Mouse (Mus musculus): Measurements from ENCODE around the gene Stk17b. TPM values are rescaled to one million over a fixed set of nuclear protein-coding genes. Genes with fewer than 3 reads are reported as not detected.

The Stk17b gene
- polyA plus RNA-seq, 1 experiment from 2014 or later = 15.0 TPM

- ATAC-seq (ENCODE audit: insufficient read depth) = no peak
- Histone ChIP-seq H3K27me3 (ENCODE audit: insufficient read depth, low read length) (no peaks in the 10 kb centered on the region), H3K4me3 (ENCODE audit: low read depth, low read length) (no peak overlapping the region), H3K4me1 (ENCODE audit: insufficient read depth) (no peaks in the 10 kb centered on the region), H3K4me2 (no peak overlapping the region), H3K9ac (no peak overlapping the region), H3K27ac (ENCODE audit: low read depth) (no peak overlapping the region), H3K36me3 (ENCODE audit: insufficient read depth) (no peaks in the 10 kb centered on the region), H3K9me3 (ENCODE audit: low read depth, low read length) (no peaks in the 10 kb centered on the region)
- 68% methylated on average over 3 of the region's 3 CpGs for WGBS
- DNase-seq = no peak
- TF ChIP-seq CTCF (IDR thresholded peaks at IDR 0.05; ENCODE audit: low read depth) = no peak
Measured at GRCm38 (mm10) chr1:53782079-53782478, 2.9 kb downstream of the Stk17b start.

- Histone ChIP-seq H3K36me3 (ENCODE audit: insufficient read depth) (no peaks in the 10 kb centered on the region), H3K9me3 (ENCODE audit: low read depth, low read length) (no peaks in the 10 kb centered on the region), H3K27me3 (ENCODE audit: insufficient read depth, low read length) (no peaks in the 10 kb centered on the region), H3K27ac (ENCODE audit: low read depth) (no peak overlapping the region), H3K4me3 (ENCODE audit: low read depth, low read length) (no peak overlapping the region), H3K4me2 (no peak overlapping the region), H3K4me1 (ENCODE audit: insufficient read depth) (no peaks in the 10 kb centered on the region), H3K9ac (no peak overlapping the region)
- no peak for TF ChIP-seq CTCF (IDR thresholded peaks at IDR 0.05; ENCODE audit: low read depth)
- 67% methylated on average over 1 of the region's 1 CpGs for WGBS
- no peak for DNase-seq
- ATAC-seq (ENCODE audit: insufficient read depth) = no peak
Measured at GRCm38 (mm10) chr1:53781311-53781710, 3.7 kb downstream of the Stk17b start.

GRCm38 (mm10) chr1:53776176-53776905, 8.7 kb downstream of the Stk17b start:
- Histone ChIP-seq H3K27ac (ENCODE audit: low read depth) (no peak overlapping the region), H3K9ac (no peak overlapping the region), H3K4me3 (ENCODE audit: low read depth, low read length) (no peak overlapping the region), H3K4me2 (no peak overlapping the region), H3K4me1 (ENCODE audit: insufficient read depth) (no peaks in the 10 kb centered on the region), H3K27me3 (ENCODE audit: insufficient read depth, low read length) (no peaks in the 10 kb centered on the region), H3K9me3 (ENCODE audit: low read depth, low read length) (no peaks in the 10 kb centered on the region), H3K36me3 (ENCODE audit: insufficient read depth) (no peaks in the 10 kb centered on the region)
- no peak for TF ChIP-seq CTCF (IDR thresholded peaks at IDR 0.05; ENCODE audit: low read depth)
- 88% methylated on average over 7 of the region's 7 CpGs for WGBS
- ATAC-seq (ENCODE audit: insufficient read depth) (no peak), DNase-seq (no peak)

GRCm38 (mm10) chr1:53775545-53775944, 9.5 kb downstream of the Stk17b start:
- Histone ChIP-seq H3K9ac (no peak overlapping the region), H3K36me3 (ENCODE audit: insufficient read depth) (no peaks in the 10 kb centered on the region), H3K27me3 (ENCODE audit: insufficient read depth, low read length) (no peaks in the 10 kb centered on the region), H3K4me1 (ENCODE audit: insufficient read depth) (no peaks in the 10 kb centered on the region), H3K4me2 (no peak overlapping the region), H3K4me3 (ENCODE audit: low read depth, low read length) (no peak overlapping the region), H3K27ac (ENCODE audit: low read depth) (no peak overlapping the region), H3K9me3 (ENCODE audit: low read depth, low read length) (no peaks in the 10 kb centered on the region)
- 91% methylated on average over 2 of the region's 2 CpGs for WGBS
- no peak for TF ChIP-seq CTCF (IDR thresholded peaks at IDR 0.05; ENCODE audit: low read depth)
- no peak for DNase-seq
- ATAC-seq (ENCODE audit: insufficient read depth) = no peak

- no peak overlapping the region for H3K9ac ChIP-seq
- no peaks in the 10 kb centered on the region for H3K27me3 ChIP-seq (ENCODE audit: insufficient read depth, low read length)
- 78% methylated on average over 6 of the region's 6 CpGs for WGBS
- H3K36me3 ChIP-seq (ENCODE audit: insufficient read depth) = no peaks in the 10 kb centered on the region
- ATAC-seq (ENCODE audit: insufficient read depth) (no peak), DNase-seq (no peak)
- H3K4me3 ChIP-seq (ENCODE audit: low read depth, low read length) = no peak overlapping the region
- H3K4me2 ChIP-seq = no peak overlapping the region
- no peak for TF ChIP-seq CTCF (IDR thresholded peaks at IDR 0.05; ENCODE audit: low read depth)
- H3K4me1 ChIP-seq (ENCODE audit: insufficient read depth) = no peaks in the 10 kb centered on the region
- no peaks in the 10 kb centered on the region for H3K9me3 ChIP-seq (ENCODE audit: low read depth, low read length)
- no peak overlapping the region for H3K27ac ChIP-seq (ENCODE audit: low read depth)
Measured at GRCm38 (mm10) chr1:53775036-53775435, 10.0 kb downstream of the Stk17b start.

- Histone ChIP-seq H3K4me2 (no peak overlapping the region), H3K27me3 (ENCODE audit: insufficient read depth, low read length) (no peaks in the 10 kb centered on the region), H3K4me3 (ENCODE audit: low read depth, low read length) (no peak overlapping the region), H3K27ac (ENCODE audit: low read depth) (no peak overlapping the region), H3K9ac (no peak overlapping the region), H3K4me1 (ENCODE audit: insufficient read depth) (no peaks in the 10 kb centered on the region), H3K36me3 (ENCODE audit: insufficient read depth) (no peaks in the 10 kb centered on the region), H3K9me3 (ENCODE audit: low read depth, low read length) (no peaks in the 10 kb centered on the region)
- no peak for TF ChIP-seq CTCF (IDR thresholded peaks at IDR 0.05; ENCODE audit: low read depth)
- 86% methylated on average over 3 of the region's 3 CpGs for WGBS
- ATAC-seq (ENCODE audit: insufficient read depth) = no peak
- DNase-seq = no peak
Measured at GRCm38 (mm10) chr1:53774571-53774970, 10.5 kb downstream of the Stk17b start.

GRCm38 (mm10) chr1:53773994-53774393, 11.0 kb downstream of the Stk17b start:
- no peak for TF ChIP-seq CTCF (IDR thresholded peaks at IDR 0.05; ENCODE audit: low read depth)
- no peaks in the 10 kb centered on the region for H3K9me3 ChIP-seq (ENCODE audit: low read depth, low read length)
- no peaks in the 10 kb centered on the region for H3K4me1 ChIP-seq (ENCODE audit: insufficient read depth)
- no peaks in the 10 kb centered on the region for H3K36me3 ChIP-seq (ENCODE audit: insufficient read depth)
- H3K9ac ChIP-seq = no peak overlapping the region
- H3K4me2 ChIP-seq = no peak overlapping the region
- 65% methylated on average over 6 of the region's 6 CpGs for WGBS
- ATAC-seq (ENCODE audit: insufficient read depth) (no peak), DNase-seq (peak; percentile 13)
- no peak overlapping the region for H3K4me3 ChIP-seq (ENCODE audit: low read depth, low read length)
- no peak overlapping the region for H3K27ac ChIP-seq (ENCODE audit: low read depth)
- no peaks in the 10 kb centered on the region for H3K27me3 ChIP-seq (ENCODE audit: insufficient read depth, low read length)
